Mouse (Mus musculus) cerebellum, adult 18-20 months (tissue): ENCODE results near the gene Gtf2f2.

Source experiments
- DNase-seq, 2 experiments: peaks; one replicate each; pipeline ENCODE4 v3.0.0; 2021

The Gtf2f2 gene

GRCm38 (mm10) chr14:76010102-76011061 is at the start of gene Gtf2f2:
TSS of gene Gtf2f2 (minus strand) at chr14:76010865.
- peak; percentile 87 to 93 for DNase-seq

GRCm38 (mm10) chr14:76059441-76059840 is 48.8 kb upstream of the Gtf2f2 start:
- no peak for DNase-seq

- no peak for DNase-seq
These were observed 43.1 kb upstream of the Gtf2f2 start for GRCm38 (mm10) chr14:76053726-76054125.

GRCm38 (mm10) chr14:76051966-76052365 is 41.3 kb upstream of the Gtf2f2 start:
- no peak for DNase-seq

GRCm38 (mm10) chr14:76045767-76046166 is 35.1 kb upstream of the Gtf2f2 start:
- DNase-seq = no peak

GRCm38 (mm10) chr14:76044164-76044557 is 33.5 kb upstream of the Gtf2f2 start:
- DNase-seq = no peak

- no peak for DNase-seq
These were observed 32.8 kb upstream of the Gtf2f2 start for GRCm38 (mm10) chr14:76043251-76044163.

- no peak for DNase-seq
These were observed 22.6 kb upstream of the Gtf2f2 start for GRCm38 (mm10) chr14:76033221-76033637.

- DNase-seq = no peak
These were observed 22.0 kb upstream of the Gtf2f2 start for GRCm38 (mm10) chr14:76032671-76033136.

- peak; percentile 15 to 18 for DNase-seq
These were observed 20.6 kb upstream of the Gtf2f2 start for GRCm38 (mm10) chr14:76031117-76031842.

GRCm38 (mm10) chr14:76024641-76025040 is 14.0 kb upstream of the Gtf2f2 start:
- no peak for DNase-seq

GRCm38 (mm10) chr14:76020927-76021719 is 10.5 kb upstream of the Gtf2f2 start:
- DNase-seq = no peak

- DNase-seq = no peak
These were observed 9.7 kb upstream of the Gtf2f2 start for GRCm38 (mm10) chr14:76020259-76020785.

- no peak for DNase-seq
These were observed 7.3 kb upstream of the Gtf2f2 start for GRCm38 (mm10) chr14:76017785-76018490.

GRCm38 (mm10) chr14:76014331-76014730 is 3.7 kb upstream of the Gtf2f2 start:
- DNase-seq = no peak

- no peak for DNase-seq
These were observed 395 bp upstream of the Gtf2f2 start for GRCm38 (mm10) chr14:76011062-76011457.

GRCm38 (mm10) chr14:76009185-76009584 is 1.5 kb downstream of the Gtf2f2 start:
- no peak for DNase-seq

GRCm38 (mm10) chr14:76008174-76008573 is 2.5 kb downstream of the Gtf2f2 start:
- no peak for DNase-seq

GRCm38 (mm10) chr14:76005011-76005410 is 5.7 kb downstream of the Gtf2f2 start:
- no peak for DNase-seq

- DNase-seq = no peak
These were observed 8.9 kb downstream of the Gtf2f2 start for GRCm38 (mm10) chr14:76001781-76002180.

GRCm38 (mm10) chr14:75998082-75998481 is 12.6 kb downstream of the Gtf2f2 start:
- no peak for DNase-seq
